Comparison of ENCODE assay signal across 16 mouse cellular contexts in genomic region chr19:59463842-59464443, GRCm38 (mm10). TPM values are rescaled to one million over a fixed set of nuclear protein-coding genes. Genes with fewer than 3 reads are reported as not detected.
DNase-seq lines count a peak whose midpoint lies in the region; ATAC-seq and TF ChIP-seq lines count a peak whose summit lies in the region.
"Had no signal": no experiment of that assay in that cellular context is flagged by ENCODE, and none has a peak within 500 bp of the region (broad histone marks: within the 10 kb centered on the region; RNA-seq: fewer than 3 reads in every experiment).

No protein-coding gene starts in this region.

- no peak for TF ChIP-seq EP300 in lung, postnatal 0 days (IDR thresholded peaks at IDR 0.05)

- ATAC-seq in embryonic facial prominence, embryonic 13.5 days (ENCODE audit: insufficient number of reproducible peaks, insufficient read depth, low FRiP score, low TSS enrichment, low read depth): no peak
- no peak for ATAC-seq in limb, embryonic 12.5 days (ENCODE audit: insufficient number of reproducible peaks, insufficient read depth, low FRiP score, low TSS enrichment, low read depth)
- ATAC-seq in lung, postnatal 0 days: no peak
- ATAC-seq in frontal cortex, adult (ENCODE audit: low TSS enrichment): no peak
- ATAC-seq: CD4-positive, CD25-positive, alpha-beta regulatory T cell, adult 4 months; hindbrain, postnatal 0 days had no signal

- no peak for TF ChIP-seq POLR2A in brain, embryonic 14.5 days (IDR thresholded peaks at IDR 0.05; ENCODE audit: borderline replicate concordance, extremely low read depth, insufficient read depth, insufficient read length, poor library complexity, severe bottlenecking)
- TF ChIP-seq POLR2A in kidney, adult 2 months (IDR thresholded peaks at IDR 0.05; ENCODE audit: low read depth, low read length): no peak

- peaks cover 27% of the 10 kb centered on the region for H3K4me1 ChIP-seq in embryonic facial prominence, embryonic 13.5 days
- peaks cover 7% of the 10 kb centered on the region; the same call in 1 of the 2 replicates for H3K4me1 ChIP-seq in kidney, adult 2 months (ENCODE audit: control insufficient read depth, insufficient read depth, low read length)
- H3K4me1 ChIP-seq in limb, embryonic 12.5 days (replicated peaks): peaks cover 24% of the 10 kb centered on the region
- no peaks in the 10 kb centered on the region for H3K4me1 ChIP-seq in lung, postnatal 0 days (ENCODE audit: insufficient read depth, low read depth, low read length)

- H3K9me3 ChIP-seq in embryonic facial prominence, embryonic 13.5 days: no peaks in the 10 kb centered on the region
- H3K9me3 ChIP-seq in limb, embryonic 12.5 days: no peaks in the 10 kb centered on the region
- no peaks in the 10 kb centered on the region for H3K9me3 ChIP-seq in lung, postnatal 0 days (ENCODE audit: low read length)
- H3K9me3 ChIP-seq: lung, embryonic 15.5 days had no signal

- peak overlapping the region; percentile 64 for H3K4me2 ChIP-seq in embryonic facial prominence, embryonic 13.5 days
- peak overlapping the region; percentile 77; the same call in 1 of the 2 replicates for H3K4me2 ChIP-seq in limb, embryonic 12.5 days
- H3K4me2 ChIP-seq in lung, postnatal 0 days (replicated peaks; ENCODE audit: low read depth, low read length): no peak overlapping the region
- H3K4me2 ChIP-seq: heart, embryonic 11.5 days; lung, embryonic 15.5 days had no signal

- H3K9ac ChIP-seq in embryonic facial prominence, embryonic 13.5 days: peak overlapping the region; percentile 87
- H3K9ac ChIP-seq in limb, embryonic 12.5 days (replicated peaks): peak overlapping the region; percentile 8; the same call in 1 of the 2 replicates
- H3K9ac ChIP-seq in lung, postnatal 0 days (replicated peaks; ENCODE audit: low read depth): no peak overlapping the region
- H3K9ac ChIP-seq: lung, embryonic 15.5 days had no signal

- no peak overlapping the region for H3K27ac ChIP-seq in embryonic facial prominence, embryonic 13.5 days
- peak overlapping the region; percentile 80 for H3K27ac ChIP-seq in kidney, adult 2 months (ENCODE audit: insufficient read depth, low read depth, low read length)
- H3K27ac ChIP-seq in limb, embryonic 12.5 days: no peak overlapping the region
- no peak overlapping the region for H3K27ac ChIP-seq in lung, postnatal 0 days (ENCODE audit: low read length)
- H3K27ac ChIP-seq: hindbrain, postnatal 0 days; lung, embryonic 15.5 days; stomach, postnatal 0 days had no signal

- peak overlapping the region; percentile 54 for H3K4me3 ChIP-seq in embryonic facial prominence, embryonic 13.5 days
- H3K4me3 ChIP-seq in kidney, adult 2 months (ENCODE audit: insufficient read depth, low read depth, low read length): peak overlapping the region; percentile 27
- peak overlapping the region; percentile 19; the same call in 1 of the 2 replicates for H3K4me3 ChIP-seq in limb, embryonic 12.5 days (replicated peaks)
- H3K4me3 ChIP-seq in lung, postnatal 0 days (ENCODE audit: low read depth, low read length): no peak overlapping the region
- H3K4me3 ChIP-seq: lung, embryonic 15.5 days; myocyte had no signal

- DNase-seq in brain, embryonic 14.5 days (ENCODE audit: low read depth): peak; percentile 60
- DNase-seq in kidney, adult 2 months: peak; percentile 80
- DNase-seq in right cerebral cortex, postnatal 10 days (ENCODE audit: low spot score in 2 of 2): no peak
- DNase-seq in spleen, postnatal 10 days (ENCODE audit: low spot score in 2 of 2): no peak
- no peak for DNase-seq in lung, postnatal 0 days (ENCODE audit: low spot score)
- DNase-seq: cerebellum, postnatal 25 days; right cerebral cortex, postnatal 25 days had no signal

- no peak for TF ChIP-seq CTCF in brain, embryonic 14.5 days (IDR thresholded peaks at IDR 0.05; ENCODE audit: borderline replicate concordance, extremely low read depth, insufficient read depth, insufficient read length)
- no peak for TF ChIP-seq CTCF in kidney, adult 2 months (conservative IDR thresholded peaks at IDR 0.05; ENCODE audit: insufficient read depth, insufficient read length, low read depth, low read length)
- TF ChIP-seq CTCF in lung, postnatal 0 days (IDR thresholded peaks at IDR 0.05): no peak

- peaks cover 95% of the 10 kb centered on the region for H3K27me3 ChIP-seq in embryonic facial prominence, embryonic 13.5 days
- no peaks in the 10 kb centered on the region for H3K27me3 ChIP-seq in kidney, adult 2 months (replicated peaks; ENCODE audit: control insufficient read depth, insufficient read depth, low read length)
- peaks cover 90% of the 10 kb centered on the region for H3K27me3 ChIP-seq in limb, embryonic 12.5 days
- H3K27me3 ChIP-seq in lung, postnatal 0 days (replicated peaks; ENCODE audit: insufficient read depth, low read length): peaks cover 78% of the 10 kb centered on the region

- H3K36me3 ChIP-seq in embryonic facial prominence, embryonic 13.5 days: no peaks in the 10 kb centered on the region
- H3K36me3 ChIP-seq in kidney, adult 2 months (ENCODE audit: control insufficient read depth, insufficient read depth, low read length): no peaks in the 10 kb centered on the region
- H3K36me3 ChIP-seq in limb, embryonic 12.5 days: no peaks in the 10 kb centered on the region
- no peaks in the 10 kb centered on the region for H3K36me3 ChIP-seq in lung, postnatal 0 days (ENCODE audit: insufficient read depth, low read length)
- H3K36me3 ChIP-seq: lung, embryonic 15.5 days had no signal

- WGBS in embryonic facial prominence, embryonic 13.5 days: 12% methylated on average over 19 of the region's 19 CpGs
- 6% methylated on average over 19 of the region's 19 CpGs for WGBS in kidney, adult 2 months
- WGBS in limb, embryonic 12.5 days: 6% methylated on average over 19 of the region's 19 CpGs
- 6% methylated on average over 19 of the region's 19 CpGs for WGBS in lung, postnatal 0 days

RNA-seq across cellular contexts. Expression of gene Emx2, which starts 5.8 kb away (rescaled TPM):
- polyA plus RNA-seq in brain, embryonic 14.5 days (2012; rRNA removed): 17.7 and 20.7 TPM in 2 replicates
- polyA plus RNA-seq in embryonic facial prominence, embryonic 13.5 days (2015; fragmentation: Nextera tagmentation; extraction: Ambion mirVana): 23.8 and 24.7 TPM in 2 replicates
- polyA plus RNA-seq in kidney, adult 2 months (2012; rRNA removed): 14.3 and 19.2 TPM in 2 replicates
- polyA plus RNA-seq in limb, embryonic 12.5 days (2016; fragmentation: Nextera tagmentation; extraction: Ambion mirVana): 12.0 and 18.9 TPM in 2 replicates
- not detected in 2 replicates for polyA plus RNA-seq in lung, postnatal 0 days (2015; fragmentation: Nextera tagmentation; extraction: Ambion mirVana)
- polyA plus RNA-seq: CD4-positive, CD25-positive, alpha-beta regulatory T cell, adult 4 months; myocyte had no signal

Comparison
In these comparisons a context has a peak if more than half of its experiments do, and no peak if none do; other contexts are left out.
1. DNase-seq: peak in brain, embryonic 14.5 days (single experiment) and kidney, adult 2 months (single experiment); none in right cerebral cortex, postnatal 10 days (0 of 2), spleen, postnatal 10 days (0 of 2) and lung, postnatal 0 days (single experiment).
2. RNA of gene Emx2, which starts 5.8 kb away (polyA plus RNA-seq): 23.8 to 24.7 TPM in embryonic facial prominence, embryonic 13.5 days, 17.7 to 20.7 TPM in brain, embryonic 14.5 days, 14.3 to 19.2 TPM in kidney, adult 2 months and 12.0 to 18.9 TPM in limb, embryonic 12.5 days; not detected in lung, postnatal 0 days; every median in the first group is over 10 times any median in the second.